Comparison of ENCODE assay signal across 8 mouse cellular contexts in genomic region chr2:102091516-102092350, GRCm38 (mm10).
DNase-seq lines count a peak whose midpoint lies in the region; ATAC-seq lines count a peak whose summit lies in the region.

No protein-coding gene starts in this region.

- no peaks in the 10 kb centered on the region for H3K9me3 ChIP-seq in forebrain, embryonic 12.5 days
- H3K9me3 ChIP-seq in hindbrain, embryonic 12.5 days (replicated peaks): no peaks in the 10 kb centered on the region

- H3K4me3 ChIP-seq in forebrain, embryonic 12.5 days (replicated peaks): no peak overlapping the region
- no peak overlapping the region for H3K4me3 ChIP-seq in hindbrain, embryonic 12.5 days

- 43% methylated on average over 8 of the region's 8 CpGs for WGBS in forebrain, embryonic 12.5 days
- 55% methylated on average over 8 of the region's 8 CpGs for WGBS in hindbrain, embryonic 12.5 days

- H3K9ac ChIP-seq in forebrain, embryonic 12.5 days: peak overlapping the region; percentile 7; the same call in 1 of the 2 replicates
- H3K9ac ChIP-seq in hindbrain, embryonic 12.5 days: no peak overlapping the region; the same call in 1 of the 2 replicates

- peak; percentile 72 for DNase-seq in MN1 (ENCODE audit: low spot score)
- DNase-seq in c-Kit-positive CD71-negative TER-119-negative erythroid progenitor cells, embryonic 14.5 days (ENCODE audit: low read depth): peak; percentile 47
- DNase-seq in layer of hippocampus, postnatal 14 days (ENCODE audit: low spot score in 2 of 2): peak; percentile 63 to 78
- peak; percentile 87 for DNase-seq in lung, postnatal 36 days
- peak; percentile 79 for DNase-seq in right cerebral cortex, postnatal 14 days

- peaks cover 29% of the 10 kb centered on the region for H3K4me1 ChIP-seq in forebrain, embryonic 12.5 days
- H3K4me1 ChIP-seq in hindbrain, embryonic 12.5 days: peaks cover 26% of the 10 kb centered on the region

- no peaks in the 10 kb centered on the region for H3K27me3 ChIP-seq in forebrain, embryonic 12.5 days
- no peaks in the 10 kb centered on the region for H3K27me3 ChIP-seq in hindbrain, embryonic 12.5 days

- peak overlapping the region; percentile 63 for H3K27ac ChIP-seq in forebrain, embryonic 12.5 days
- peak overlapping the region; percentile 48 for H3K27ac ChIP-seq in hindbrain, embryonic 12.5 days

- no peak overlapping the region for H3K4me2 ChIP-seq in forebrain, embryonic 12.5 days
- H3K4me2 ChIP-seq in hindbrain, embryonic 12.5 days (replicated peaks): no peak overlapping the region

- 0 out of 2 replicates have a peak, but pooled peaks cover 7% of the 10 kb centered on the region for H3K36me3 ChIP-seq in forebrain, embryonic 12.5 days (replicated peaks)
- H3K36me3 ChIP-seq in hindbrain, embryonic 12.5 days: no peaks in the 10 kb centered on the region

- ATAC-seq in forebrain, embryonic 12.5 days (ENCODE audit: low FRiP score): peak; percentile 84
- peak; percentile 78 for ATAC-seq in hindbrain, embryonic 12.5 days (ENCODE audit: low FRiP score)
- no peak for ATAC-seq in monocyte, adult 5-6 weeks (replicated peaks; ENCODE audit: insufficient number of reproducible peaks, low FRiP score, low TSS enrichment, poor library complexity, severe bottlenecking)
